Mouse (Mus musculus): ENCODE data around the gene Nudt4. TPM values are rescaled to one million over a fixed set of nuclear protein-coding genes. Genes with fewer than 3 reads are reported as not detected.

Gene Nudt4
- total RNA-seq, 2 experiments from 2014 or later = 263 to 282 TPM

GRCm38 (mm10) chr10:95544651-95545050 lies 19.3 kb downstream of the Nudt4 start:
- no peak for DNase-seq (ENCODE audit: low spot score)
- intact Hi-C loops (cut with DNase I) = no loop called here

GRCm38 (mm10) chr10:95544004-95544403 lies 19.9 kb downstream of the Nudt4 start:
- DNase-seq (ENCODE audit: low spot score) = no peak
- intact Hi-C loops (cut with DNase I) = no loop called here

GRCm38 (mm10) chr10:95543377-95543776 lies 20.6 kb downstream of the Nudt4 start:
- intact Hi-C loops (cut with DNase I) = no loop called here

GRCm38 (mm10) chr10:95542916-95543315 lies 21.0 kb downstream of the Nudt4 start:
- intact Hi-C loops (cut with DNase I) = no loop called here
- DNase-seq (ENCODE audit: low spot score) = no peak

More at GRCm38 (mm10) chr10:95543377-95543776, 20.6 kb downstream of the Nudt4 start:
- no peak for DNase-seq (ENCODE audit: low spot score)

GRCm38 (mm10) chr10:95539841-95540240 lies 24.1 kb downstream of the Nudt4 start:
- no peak for DNase-seq (ENCODE audit: low spot score)
- intact Hi-C loops (cut with DNase I) = no loop called here

- intact Hi-C loops (cut with DNase I) = no loop called here
- DNase-seq (ENCODE audit: low spot score) = no peak
Measured at GRCm38 (mm10) chr10:95539260-95539659, 24.7 kb downstream of the Nudt4 start.

- intact Hi-C loops (cut with DNase I) = no loop called here
- DNase-seq (ENCODE audit: low spot score) = no peak
Measured at GRCm38 (mm10) chr10:95536222-95536541, 27.8 kb downstream of the Nudt4 start.

DNA sequence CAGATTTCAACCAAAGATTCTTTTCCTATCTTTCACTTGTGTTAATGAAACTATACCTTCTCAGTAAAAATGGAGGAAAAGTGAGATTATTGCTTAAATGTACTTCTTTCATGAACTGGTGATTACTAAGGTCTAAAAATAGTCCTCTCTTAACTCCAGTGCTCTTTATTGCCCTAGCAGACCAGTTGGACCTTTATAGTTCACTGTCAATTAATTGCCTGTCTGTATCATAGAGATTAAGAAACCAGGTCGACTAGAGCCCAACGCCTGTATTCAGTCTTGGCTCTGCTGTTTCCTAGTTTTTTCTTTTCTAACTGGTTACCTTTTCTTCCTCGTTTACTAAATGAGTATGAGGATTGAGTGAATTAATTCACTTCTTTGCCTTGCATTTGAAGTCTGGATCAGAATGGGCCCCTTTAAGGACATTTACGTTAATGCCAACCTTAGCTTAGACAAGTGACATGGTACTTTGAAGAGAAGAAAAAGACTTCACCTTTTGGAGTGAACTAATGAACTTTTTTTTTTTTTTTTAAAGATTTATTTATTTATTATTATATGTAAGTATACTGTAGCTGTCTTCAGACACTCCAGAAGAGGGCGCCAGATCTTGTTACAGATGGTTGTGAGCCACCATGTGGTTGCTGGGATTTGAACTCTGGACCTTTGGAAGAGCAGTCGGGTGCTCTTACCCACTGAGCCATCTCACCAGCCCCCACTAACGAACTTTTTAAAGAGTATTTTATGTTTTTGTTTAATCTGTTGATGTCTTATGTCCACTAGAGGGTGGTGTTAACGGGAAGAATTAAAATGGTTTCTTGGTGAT lies 28.3 kb downstream of the Nudt4 start:
- DNase-seq (ENCODE audit: low spot score) = no peak
- intact Hi-C loops (cut with DNase I) = no loop called here

- intact Hi-C loops (cut with DNase I) = no loop called here
- DNase-seq (ENCODE audit: low spot score) = no peak
Measured at GRCm38 (mm10) chr10:95533382-95533781, 30.6 kb downstream of the Nudt4 start.

DNA sequence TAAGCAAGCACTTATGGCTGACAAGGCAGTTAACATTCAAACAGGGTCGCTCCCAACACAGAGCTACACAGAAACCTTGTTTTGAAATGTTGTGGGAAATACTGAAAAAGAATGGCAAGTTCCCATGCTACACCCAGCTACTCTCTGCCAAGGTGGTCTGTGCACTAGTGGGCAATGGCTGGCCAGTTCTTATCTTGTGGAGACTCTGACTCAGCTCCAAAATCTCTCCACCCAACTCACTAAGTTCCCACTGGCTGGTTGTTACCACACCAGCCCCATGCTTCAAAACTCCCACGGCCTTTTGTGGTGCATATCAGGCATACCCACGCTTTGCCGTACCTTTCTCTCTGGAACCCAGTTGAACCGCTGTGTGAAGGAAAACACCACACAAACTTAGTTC lies 31.0 kb downstream of the Nudt4 start:
- DNase-seq (ENCODE audit: low spot score) = no peak
- intact Hi-C loops (cut with DNase I) = no loop called here

- DNase-seq (ENCODE audit: low spot score) = no peak
- intact Hi-C loops (cut with DNase I) = no loop called here
Measured at GRCm38 (mm10) chr10:95530551-95531121, 33.3 kb downstream of the Nudt4 start.

- DNase-seq (ENCODE audit: low spot score) = no peak
- intact Hi-C loops (cut with DNase I) = no loop called here
Measured at GRCm38 (mm10) chr10:95526495-95527122, 37.3 kb downstream of the Nudt4 start.

DNA sequence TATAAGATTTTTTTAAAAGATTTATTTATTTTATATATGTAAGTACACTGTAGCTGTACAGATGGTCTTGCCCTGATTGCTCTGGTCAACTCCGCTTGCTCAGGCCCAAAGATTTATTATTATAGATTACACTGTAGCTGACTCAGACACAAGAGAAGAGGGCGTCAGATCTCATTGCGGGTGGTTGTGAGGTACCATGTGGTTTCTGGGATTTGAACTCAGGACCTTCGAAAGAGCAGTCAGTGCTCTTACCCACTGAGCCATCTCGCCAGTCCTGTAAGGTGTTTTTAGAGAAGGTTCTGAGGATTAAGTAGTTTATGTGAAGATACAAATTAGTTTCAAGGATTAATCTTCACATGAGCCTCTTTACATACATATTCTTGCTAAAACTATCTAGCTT lies 38.1 kb downstream of the Nudt4 start:
- intact Hi-C loops (cut with DNase I) = no loop called here
- DNase-seq (ENCODE audit: low spot score) = no peak

GRCm38 (mm10) chr10:95525037-95525675 lies 38.8 kb downstream of the Nudt4 start:
- DNase-seq (ENCODE audit: low spot score) = no peak
- intact Hi-C loops (cut with DNase I) = no loop called here

DNA sequence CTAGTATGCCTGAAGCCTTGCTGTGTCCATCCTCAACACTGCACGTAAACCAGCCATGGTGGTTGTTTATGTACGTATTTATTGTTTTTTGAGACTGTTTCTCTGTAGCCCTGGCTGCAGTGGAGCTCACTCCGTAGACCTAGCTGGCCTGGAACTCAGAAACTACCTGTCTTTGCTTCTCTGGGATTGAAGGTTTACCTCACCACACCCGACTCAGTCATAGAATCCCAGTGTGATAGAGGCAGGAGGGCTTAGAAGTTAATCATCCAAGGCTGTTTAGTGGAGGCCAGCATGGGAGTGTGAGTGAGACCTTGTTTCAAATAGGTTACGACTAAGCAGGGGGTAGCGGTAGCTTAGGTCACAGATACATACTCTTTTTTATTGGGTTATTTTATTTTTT lies 46.3 kb downstream of the Nudt4 start:
- intact Hi-C loops (cut with DNase I) = no loop called here
- DNase-seq (ENCODE audit: low spot score) = no peak

GRCm38 (mm10) chr10:95515293-95515931 lies 48.5 kb downstream of the Nudt4 start:
- DNase-seq (ENCODE audit: low spot score) = peak; percentile 20
- intact Hi-C loops (cut with DNase I) = no loop called here

DNA sequence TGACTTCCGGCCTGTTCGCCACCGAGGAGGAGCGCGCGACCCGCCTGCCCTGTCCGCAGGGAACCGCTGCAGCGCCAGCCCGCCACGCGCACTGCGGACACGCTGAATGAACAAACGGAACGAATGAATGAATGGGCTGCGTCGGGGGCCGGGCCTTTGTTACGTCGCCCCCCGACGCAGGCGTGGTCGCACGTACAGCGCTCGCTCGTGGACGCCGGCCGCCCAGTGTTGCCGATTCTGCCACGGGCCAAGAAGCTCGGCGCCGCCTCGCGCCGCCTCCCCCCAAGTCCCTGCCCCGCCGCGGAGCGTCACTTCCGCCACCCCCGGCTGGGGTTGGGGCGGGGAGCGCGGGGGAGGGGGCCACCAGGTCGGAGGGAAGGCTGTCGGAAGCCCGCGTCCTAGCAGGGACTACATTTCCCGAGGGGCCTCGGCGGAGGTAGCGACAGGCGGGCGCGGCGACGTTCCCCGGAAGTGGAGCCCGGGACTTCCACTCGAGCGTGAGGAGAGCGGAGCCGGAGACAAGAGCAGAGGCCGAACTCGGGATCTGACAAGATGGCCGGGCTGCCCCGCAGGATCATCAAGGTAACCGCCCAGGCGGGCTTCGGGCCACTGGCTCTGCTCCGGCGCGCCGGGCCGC lies 49.2 kb downstream of the Nudt4 start, which contains the start of gene Ube2n:
Gene Ube2n, plus strand, starts transcription at position 490 of the 637 bp plus-strand sequence.
- intact Hi-C loops (cut with DNase I) = loop anchor here (1.0 kb wide), 1 partner anchor 12 kb away; no protein-coding TSS in a partner anchor
- peak; percentile 98 for DNase-seq (ENCODE audit: low spot score)

GRCm38 (mm10) chr10:95513768-95514556 lies 50.0 kb downstream of the Nudt4 start:
- intact Hi-C loops (cut with DNase I) = loop anchor here (1.0 kb wide), 1 partner anchor 12 kb away; no protein-coding TSS in a partner anchor
- DNase-seq (ENCODE audit: low spot score) = no peak

GRCm38 (mm10) chr10:95512635-95513034 lies 51.3 kb downstream of the Nudt4 start:
- DNase-seq (ENCODE audit: low spot score) = no peak
- intact Hi-C loops (cut with DNase I) = no loop called here
